Mouse (Mus musculus) WW6 (cell line): ENCODE data around the gene Ccdc157.

Source experiments
- DNase-seq: peaks from one replicate; pipeline ENCODE4 v3.0.0-alpha.2; 2013; ENCODE audit warnings: low read depth, low spot score

Ccdc157 gene

GRCm38 (mm10) chr11:4183511-4183910 is 23.4 kb upstream of the Ccdc157 start:
- DNase-seq: no peak

DNA sequence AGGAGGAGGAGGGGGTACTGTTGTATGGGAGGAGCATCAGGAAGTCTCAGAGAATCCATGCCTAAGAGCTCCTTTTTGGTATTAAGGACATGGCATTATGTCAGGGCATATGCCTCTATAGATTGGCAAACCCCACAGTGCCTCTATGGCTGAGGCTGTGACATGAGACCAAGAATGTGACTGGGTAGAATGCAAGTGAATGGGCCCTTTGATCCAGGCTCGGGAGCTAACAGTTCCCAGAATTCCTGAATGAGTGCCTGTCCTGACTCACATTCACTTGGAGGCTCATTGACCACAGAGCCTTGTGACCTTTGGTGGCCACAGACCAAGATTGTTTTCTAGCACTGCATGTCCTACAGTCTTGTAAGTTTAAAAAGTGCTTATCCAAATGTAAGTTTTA is 22.0 kb upstream of the Ccdc157 start:
- DNase-seq: no peak

GRCm38 (mm10) chr11:4177716-4178115 is 17.6 kb upstream of the Ccdc157 start:
- DNase-seq: no peak

- DNase-seq: no peak
These were observed 14.5 kb upstream of the Ccdc157 start for GRCm38 (mm10) chr11:4174586-4174985.

- DNase-seq: no peak
These were observed 6.5 kb upstream of the Ccdc157 start for GRCm38 (mm10) chr11:4166467-4167090.

DNA sequence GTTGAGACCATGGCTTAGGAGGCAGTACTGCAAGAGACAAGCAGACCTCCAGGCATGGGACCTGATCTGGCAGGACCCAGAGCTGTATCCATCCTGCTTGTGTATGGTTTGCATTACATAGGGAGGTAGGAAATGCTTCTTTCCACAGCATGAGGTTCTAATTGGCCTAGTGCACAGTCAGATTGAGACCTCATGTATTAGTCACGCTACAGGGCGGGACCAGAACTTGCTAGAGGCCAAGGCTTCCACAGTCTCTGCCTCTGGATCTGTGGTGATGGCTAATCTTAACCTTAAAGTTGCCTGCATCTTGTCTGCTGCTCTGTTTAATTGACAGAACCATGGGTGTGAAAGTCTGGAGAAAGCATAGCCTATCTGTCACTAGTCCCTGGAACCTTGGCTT is 4.6 kb upstream of the Ccdc157 start:
- no peak for DNase-seq

DNA sequence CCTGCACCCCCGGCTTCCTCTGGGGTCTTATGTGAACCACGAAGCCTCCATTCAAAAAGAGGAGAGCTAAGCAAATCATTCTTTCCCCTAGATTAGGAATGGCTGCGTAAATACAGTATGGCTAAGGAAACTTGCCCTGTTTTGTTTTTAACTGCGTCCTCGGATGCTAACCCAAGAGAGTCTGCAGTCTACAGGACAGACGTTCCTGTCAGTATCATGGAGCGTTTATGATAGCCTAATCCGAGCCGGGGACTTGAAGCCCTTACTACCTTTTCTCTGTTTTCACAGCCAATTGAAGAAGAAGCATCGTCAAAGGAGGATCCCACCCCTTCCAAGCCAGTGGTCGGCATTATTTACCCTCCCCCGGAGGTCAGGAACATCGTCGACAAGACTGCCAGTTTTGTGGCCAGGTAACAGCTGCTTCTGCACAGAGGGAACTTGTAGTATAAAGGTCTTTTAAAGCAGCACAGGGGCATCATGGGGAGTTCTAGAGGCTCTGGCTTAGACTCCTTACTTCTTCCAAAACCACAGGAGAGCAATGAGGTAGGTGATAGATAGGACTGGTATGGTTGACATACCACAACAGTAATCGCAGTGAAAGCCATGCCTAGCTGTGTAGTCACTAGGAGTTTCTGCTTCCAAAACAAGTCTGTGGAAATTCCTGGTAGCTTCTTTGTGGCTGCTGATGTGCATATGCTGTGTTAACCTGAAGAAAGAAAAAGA is 826 bp upstream of the Ccdc157 start:
- no peak for DNase-seq

GRCm38 (mm10) chr11:4158676-4159075 is 1.4 kb downstream of the Ccdc157 start:
- DNase-seq: no peak

DNA sequence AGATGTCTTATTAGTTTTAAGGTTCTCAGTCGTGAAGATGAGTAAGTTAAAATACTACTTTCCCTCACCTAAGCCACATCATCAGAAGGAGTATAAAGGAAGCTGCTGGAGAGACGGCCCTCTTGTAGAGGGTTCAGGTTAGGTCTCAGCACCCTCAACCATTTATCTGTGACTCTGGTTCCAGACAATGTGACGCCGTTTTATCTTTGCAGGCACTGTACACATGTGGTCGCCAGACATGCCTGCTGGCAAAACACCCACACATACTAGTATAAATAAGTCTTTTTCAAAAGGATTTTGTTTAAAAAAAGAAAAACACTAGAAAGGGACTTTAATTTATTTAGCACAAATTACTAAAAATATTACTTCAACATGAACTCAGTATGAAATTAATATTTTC is 4.5 kb downstream of the Ccdc157 start:
- no peak for DNase-seq

GRCm38 (mm10) chr11:4153694-4154093 is 6.4 kb downstream of the Ccdc157 start:
- no peak for DNase-seq

GRCm38 (mm10) chr11:4149886-4150285 is 10.2 kb downstream of the Ccdc157 start:
- DNase-seq: no peak

DNA sequence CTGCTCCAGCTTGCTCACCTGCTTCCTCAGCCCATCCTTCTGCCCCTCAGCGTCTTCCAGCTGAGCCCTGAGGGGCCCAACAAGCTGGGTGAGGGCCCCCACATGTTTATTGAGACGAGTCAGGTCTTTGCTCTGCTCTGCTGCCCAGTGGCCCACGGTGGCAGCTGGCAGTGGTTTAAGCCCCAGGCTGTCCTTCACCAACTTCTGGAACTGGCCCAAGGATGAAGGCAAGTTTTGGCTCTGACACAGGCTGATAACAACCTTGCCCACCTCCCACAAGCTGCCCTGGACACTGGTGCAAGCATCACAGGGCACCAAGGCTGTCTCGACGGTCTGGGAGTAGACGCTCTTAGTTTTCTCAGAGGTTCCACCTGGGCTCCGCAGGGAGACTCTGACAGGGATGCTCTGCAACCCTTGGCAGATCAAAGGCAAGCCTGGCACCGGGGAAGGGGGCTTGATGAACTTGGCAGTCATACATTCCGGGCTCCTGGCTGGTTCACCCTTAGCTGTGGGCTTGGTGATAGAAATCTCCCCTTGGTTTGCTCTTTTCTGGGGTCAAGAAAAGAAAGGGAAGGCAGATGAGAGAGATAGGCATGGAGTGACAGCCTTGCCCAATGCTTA is 11.4 kb downstream of the Ccdc157 start:
- no peak for DNase-seq

GRCm38 (mm10) chr11:4148120-4148519 is 12.0 kb downstream of the Ccdc157 start:
- no peak for DNase-seq

DNA sequence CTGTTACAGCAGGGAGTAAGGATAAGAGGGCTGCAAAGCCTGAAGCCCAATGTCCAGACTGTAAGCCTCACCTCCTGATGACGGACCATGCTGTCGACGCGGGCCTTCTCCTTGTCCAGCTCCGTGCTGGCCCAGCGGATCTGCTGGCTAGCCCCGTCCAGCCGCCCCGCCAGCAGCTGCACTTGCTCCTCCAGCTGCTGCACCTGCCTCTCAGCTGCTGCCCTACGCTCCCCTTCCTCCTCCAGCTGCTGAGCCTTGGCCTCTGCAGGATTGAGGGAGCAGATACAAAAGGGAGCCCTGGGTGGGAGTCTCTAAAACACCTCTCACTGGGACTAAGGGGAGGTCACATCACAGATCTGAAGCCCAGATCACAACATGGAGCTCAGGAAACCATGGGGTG is 13.0 kb downstream of the Ccdc157 start:
- DNase-seq: no peak

DNA sequence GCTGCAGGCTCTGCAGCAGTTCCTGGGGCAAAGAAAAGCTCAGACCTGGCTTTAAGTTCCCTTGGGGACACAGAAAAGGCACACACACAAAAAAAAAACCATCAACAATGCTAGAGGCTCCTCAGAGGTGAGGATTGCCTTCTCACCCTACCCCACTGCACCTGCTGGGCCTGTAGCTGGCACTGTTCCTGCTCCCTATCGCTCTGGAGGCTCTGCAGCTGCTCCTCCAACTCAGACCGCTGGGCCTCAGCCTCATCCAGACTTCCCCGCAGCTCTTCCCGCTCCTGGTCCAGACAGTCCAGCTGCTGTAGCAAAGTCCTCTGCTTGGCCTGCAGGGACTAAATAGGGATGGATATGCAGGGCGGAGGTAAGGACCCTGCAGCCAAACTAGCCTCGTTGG is 13.7 kb downstream of the Ccdc157 start:
- DNase-seq: no peak

DNA sequence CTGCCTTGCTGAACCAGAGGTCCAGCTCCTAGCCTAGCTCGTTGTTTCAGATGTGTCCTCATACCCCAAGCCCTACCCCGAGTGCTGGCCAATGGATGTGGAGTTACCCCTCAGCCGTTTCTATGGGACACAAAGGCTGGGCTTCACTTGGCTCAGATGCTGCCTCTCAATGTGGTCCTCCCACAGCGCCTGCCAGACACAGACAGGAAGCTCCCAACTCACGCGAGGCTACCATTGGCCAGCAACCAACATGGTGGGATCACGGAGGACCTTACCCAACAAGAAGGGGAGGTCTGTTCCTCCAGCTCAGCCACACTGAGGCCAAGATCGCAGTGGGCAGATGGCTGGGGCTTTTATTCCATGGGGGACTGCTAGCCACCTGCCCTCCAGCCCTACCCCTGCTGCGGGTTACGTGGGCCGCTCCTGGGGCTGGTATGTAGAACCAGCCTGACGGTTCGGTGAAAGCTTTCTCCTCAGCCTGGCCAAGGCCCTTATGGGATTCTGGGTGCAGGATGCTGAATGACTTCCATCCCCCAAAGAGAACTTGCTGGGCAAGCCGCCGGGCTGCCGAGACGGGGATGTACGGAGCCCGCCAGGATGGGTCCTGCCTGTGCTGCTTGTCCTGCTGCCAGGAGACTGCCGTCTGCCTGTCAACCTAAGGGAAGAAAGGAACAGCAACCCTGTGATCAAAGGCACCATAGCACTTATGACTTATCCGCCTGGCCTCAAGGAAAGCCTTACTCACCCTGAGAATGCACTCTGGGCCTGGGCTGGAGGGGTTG is 16.6 kb downstream of the Ccdc157 start:
- DNase-seq: no peak

- DNase-seq: no peak
These were observed 17.7 kb downstream of the Ccdc157 start for GRCm38 (mm10) chr11:4142352-4142751.

DNA sequence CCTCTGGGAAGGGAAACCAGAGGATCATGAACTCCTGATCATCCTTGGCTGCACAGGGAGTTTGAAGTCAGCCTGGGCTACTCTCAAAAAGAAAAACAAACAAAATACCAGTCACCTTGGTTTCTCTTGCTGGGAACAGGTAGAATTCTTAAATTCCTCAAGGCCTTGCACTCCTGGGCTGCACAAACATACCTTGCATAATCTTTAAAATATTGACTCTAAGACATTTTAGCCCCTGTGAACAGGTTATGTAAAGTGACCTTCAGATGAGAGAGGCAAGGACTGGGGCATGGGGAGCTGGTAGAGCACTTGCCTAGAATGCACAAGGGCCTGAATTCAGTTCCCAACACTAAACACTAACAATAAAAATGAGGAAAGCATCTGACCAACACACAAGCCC is 18.6 kb downstream of the Ccdc157 start:
- no peak for DNase-seq

DNA sequence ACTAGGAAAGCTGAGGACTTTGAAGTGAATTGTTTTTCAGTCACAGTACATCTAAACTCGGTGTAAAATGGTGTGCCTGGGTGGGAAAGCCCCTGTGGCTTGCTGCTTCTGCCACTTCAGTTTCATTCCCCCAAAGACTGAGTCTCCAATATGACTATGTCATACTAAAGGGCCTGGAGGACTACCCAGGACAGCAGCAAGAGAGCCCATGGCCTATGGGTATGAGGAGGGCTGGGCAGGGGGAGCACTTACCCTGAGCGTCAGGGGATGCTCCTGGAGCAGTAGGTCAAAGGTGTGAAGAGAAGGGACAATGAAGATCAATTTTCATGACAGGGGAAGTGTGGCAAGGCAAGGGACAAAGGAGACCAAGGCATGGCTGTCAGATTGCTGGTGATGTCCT is 21.1 kb downstream of the Ccdc157 start:
- no peak for DNase-seq

DNA sequence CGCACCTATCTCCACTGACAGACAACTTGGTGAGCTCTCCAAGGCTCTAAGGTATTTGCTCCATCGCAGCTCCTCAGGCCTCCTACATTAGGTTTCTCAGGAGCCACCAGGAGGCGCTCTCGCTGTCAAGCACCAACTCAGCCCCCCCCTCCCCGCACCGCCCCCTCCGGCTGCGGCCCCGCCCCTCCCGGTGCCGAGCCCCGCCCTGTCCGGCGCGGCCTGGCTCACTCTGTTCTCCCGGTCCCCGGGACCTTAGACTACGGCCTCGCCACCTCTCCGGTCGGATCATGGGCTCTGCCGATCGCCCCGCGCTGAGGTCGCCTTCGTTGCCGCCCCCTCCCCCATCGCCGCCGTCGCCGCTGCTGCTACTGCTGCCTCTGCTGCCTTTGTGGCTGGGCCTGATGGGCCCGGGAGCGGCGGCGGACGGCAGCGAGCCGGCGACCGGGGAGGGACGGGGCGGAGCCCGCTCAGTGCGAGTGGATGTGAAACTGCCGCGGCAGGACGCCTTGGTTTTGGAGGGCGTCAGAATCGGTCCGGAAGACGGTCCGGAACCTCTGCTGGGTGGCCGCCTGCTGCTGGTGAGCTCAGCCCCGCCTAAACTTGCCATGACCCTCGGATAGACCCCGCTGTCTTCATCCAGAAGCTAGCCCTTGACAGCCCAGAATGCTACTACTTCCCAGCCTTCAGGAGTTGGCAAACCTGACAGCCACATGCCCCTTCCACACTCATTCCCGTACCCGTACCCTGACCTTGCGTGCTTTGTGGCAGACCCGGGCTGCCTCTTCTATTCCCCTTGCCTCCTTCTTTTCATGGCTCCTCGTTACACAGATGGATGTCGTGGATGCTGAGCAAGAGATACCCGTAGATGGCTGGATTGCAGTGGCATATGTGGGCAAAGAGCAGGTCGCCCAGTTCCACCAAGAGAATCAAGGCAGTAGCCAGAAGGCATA is 24.8 kb downstream of the Ccdc157 start, which contains the start of gene Rnf215:
TSS of gene Rnf215 (plus strand) at position 217 of the 950 bp plus-strand sequence.
- DNase-seq: peak; percentile 83

- DNase-seq: no peak
These were observed 25.7 kb downstream of the Ccdc157 start for GRCm38 (mm10) chr11:4134400-4134799.
